Mouse (Mus musculus): ENCODE measurements around the gene Ccdc61.

Gene Ccdc61

GRCm38 (mm10) chr7:18844811-18845210 lies 65.4 kb downstream of the Ccdc61 start:
- no peak for DNase-seq

- no peak for DNase-seq
These were observed 69.0 kb downstream of the Ccdc61 start for GRCm38 (mm10) chr7:18841174-18841567.

Measured in kidney, adult 11 months (tissue).